ENCODE assay signal across 21 mouse cellular contexts in genomic region chr1:55207561-55207960, GRCm38 (mm10).
"Had no signal": no experiment of that assay in that cellular context is flagged by ENCODE, and none has a peak within 500 bp of the region (broad histone marks: within the 10 kb centered on the region; RNA-seq: fewer than 3 reads in every experiment).

No protein-coding gene starts in this region.

- H3K27me3 ChIP-seq: limb, embryonic 12.5 days; limb, embryonic 15.5 days; lung, embryonic 15.5 days; neural tube, embryonic 13.5 days; stomach, embryonic 15.5 days had no signal

- ATAC-seq: liver, postnatal 0 days; midbrain, embryonic 13.5 days; midbrain, embryonic 16.5 days had no signal

- H3K27ac ChIP-seq: limb, embryonic 12.5 days; limb, embryonic 15.5 days; liver, embryonic 14.5 days; midbrain, embryonic 13.5 days; neural tube, embryonic 13.5 days; stomach, embryonic 15.5 days had no signal

- H3K4me3 ChIP-seq: limb, embryonic 12.5 days; limb, embryonic 15.5 days; lung, embryonic 15.5 days; midbrain, embryonic 13.5 days; myocyte; neural tube, embryonic 13.5 days; stomach, embryonic 15.5 days had no signal

- H3K4me2 ChIP-seq: limb, embryonic 12.5 days; limb, embryonic 15.5 days; liver, embryonic 11.5 days; lung, embryonic 15.5 days; midbrain, embryonic 13.5 days; neural tube, embryonic 13.5 days; stomach, embryonic 15.5 days had no signal

- H3K9me3 ChIP-seq: limb, embryonic 12.5 days; limb, embryonic 15.5 days; lung, embryonic 15.5 days; midbrain, embryonic 13.5 days; neural tube, embryonic 13.5 days; stomach, embryonic 15.5 days had no signal

- H3K36me3 ChIP-seq: midbrain, embryonic 13.5 days; neural tube, embryonic 13.5 days; stomach, embryonic 15.5 days had no signal

- H3K9ac ChIP-seq: limb, embryonic 12.5 days; limb, embryonic 15.5 days; liver, embryonic 14.5 days; liver, postnatal 0 days; lung, embryonic 15.5 days; midbrain, embryonic 13.5 days; neural tube, embryonic 13.5 days; stomach, embryonic 15.5 days had no signal

- DNase-seq: kidney, adult 18-20 months; kidney, adult 9 months; kidney, postnatal 14 days; left cerebral cortex, postnatal 4 days; liver, postnatal 0 days; lung, postnatal 10 days; lung, postnatal 36 days; retina, postnatal 1 day; right cerebral cortex, postnatal 25 days; spleen, adult 18-20 months; thymus, postnatal 25 days had no signal

- H3K4me1 ChIP-seq: stomach, embryonic 15.5 days had no signal
